Mouse (Mus musculus) small intestine, adult 2 months (tissue): ENCODE results near the gene Urb1.

Experiments
- CTCF ChIP-seq: fragments of 200-500 bp; IDR thresholded peaks from 2 replicates; pipeline ENCODE4 v1.5.1; 2012; ENCODE audit warnings: low read depth, mild to moderate bottlenecking, control low read depth, inconsistent platforms, low read length, moderate library complexity, mixed read lengths; ENCODE audit not compliant: insufficient replicate concordance, insufficient read length; ENCODE audit errors: extremely low read depth
- POLR2A ChIP-seq: fragments of 200-500 bp; IDR thresholded peaks from 2 replicates; pipeline ENCODE4 v1.6.1; 2012; ENCODE audit warnings: low read depth, mild to moderate bottlenecking, control low read depth, inconsistent platforms, low read length, moderate library complexity

DNA sequence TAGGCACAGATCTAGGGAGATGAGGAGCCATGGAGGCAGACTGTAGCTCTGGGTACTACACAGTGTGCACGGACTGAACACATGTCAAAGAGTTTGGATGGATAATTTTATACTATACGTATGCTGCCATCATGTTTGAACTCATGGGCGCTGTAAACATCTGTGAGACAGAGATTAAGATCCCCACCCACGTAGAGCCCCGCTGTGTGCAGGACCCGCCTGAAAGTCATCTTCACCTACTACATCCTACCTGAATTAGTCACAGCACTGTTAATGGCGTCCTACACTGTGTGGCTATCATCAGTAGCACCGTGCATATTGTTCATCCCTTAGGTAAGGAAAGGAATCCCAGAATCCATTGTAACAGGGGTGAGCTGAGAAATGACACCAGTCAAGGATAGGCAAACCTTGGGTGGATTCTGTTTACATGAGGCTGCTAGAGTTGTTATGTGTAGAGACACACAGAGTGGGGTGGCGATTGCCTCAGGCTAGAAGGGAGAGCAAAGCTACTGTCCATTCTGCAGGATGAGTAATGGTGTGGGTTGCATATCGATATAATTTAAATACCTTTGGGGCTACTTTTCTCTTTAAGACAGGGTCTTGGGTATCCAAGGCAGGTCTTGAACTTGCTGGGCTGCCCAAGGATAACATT lies 12.2 kb upstream of the Urb1 start:
- TF ChIP-seq CTCF = no peak
- no peak for TF ChIP-seq POLR2A
